Mouse (Mus musculus) C2C12 (cell line): ENCODE measurements around the gene Mcrip2.

Source experiments
- CEBPB ChIP-seq: IDR thresholded peaks from one replicate; pipeline ENCODE4 v1.6.1; 2011; ENCODE audit warnings: low read depth, mild to moderate bottlenecking, control low read depth, moderate library complexity
- CTCF ChIP-seq: IDR thresholded peaks from one replicate; pipeline ENCODE4 v1.5.1; 2011; ENCODE audit not compliant: control insufficient read depth, insufficient read depth, insufficient read length
- FOSL1 ChIP-seq: IDR thresholded peaks from one replicate; pipeline ENCODE4 v1.8.0; 2011; ENCODE audit warnings: mild to moderate bottlenecking, low read length; ENCODE audit not compliant: poor library complexity, insufficient read depth, severe bottlenecking
- MAX ChIP-seq: IDR thresholded peaks from one replicate; pipeline ENCODE4 v1.6.1; 2011; ENCODE audit warnings: mild to moderate bottlenecking, control low read depth
- MYOD1 ChIP-seq: IDR thresholded peaks from one replicate; pipeline ENCODE4 v1.6.1; 2011; ENCODE audit warnings: low read depth; ENCODE audit not compliant: control insufficient read depth, insufficient read length
- MYOG ChIP-seq: IDR thresholded peaks from one replicate; pipeline ENCODE4 v1.6.1; 2011; ENCODE audit not compliant: control insufficient read depth, insufficient read length; ENCODE audit errors: extremely low read depth
- USF1 ChIP-seq: IDR thresholded peaks from one replicate; pipeline ENCODE4 v1.6.1; 2011; ENCODE audit warnings: low read depth, mild to moderate bottlenecking, control low read depth, moderate library complexity

- TF ChIP-seq CTCF: no peak
- no peak for TF ChIP-seq MAX
- TF ChIP-seq CEBPB: no peak
- no peak for TF ChIP-seq USF1
- TF ChIP-seq MYOG: no peak
- no peak for TF ChIP-seq MYOD1
- TF ChIP-seq FOSL1: no peak
Observed at GRCm38 (mm10) chr17:25835816-25836215, 32.7 kb downstream of the Mcrip2 start.
